Mouse (Mus musculus) left cerebral cortex, postnatal 14 days (tissue): ENCODE results near the gene Hilpda. TPM values are rescaled to one million over a fixed set of nuclear protein-coding genes. Genes with fewer than 3 reads are reported as not detected.

Experiments used
- DNase-seq, 2 experiments: peaks; one replicate each; pipeline ENCODE4 v3.0.0; 2021 to 2022; ENCODE audit warnings: low spot score in 2 of 2, mixed read lengths in 1 of 2
- intact Hi-C: fragments of 180-260 bp; cut with DNase I; formaldehyde crosslinking; loops from one replicate; pipeline ENCODE4 v1.15.1; 2025
- total RNA-seq, 2 experiments: library from RNA; stranded (reverse); gene quantifications; 2 replicates each; pipeline ENCODE4 v1.2.3; 2021

Gene Hilpda
- total RNA-seq, 2 experiments from 2014 or later: 5.7 to 6.5 TPM

DNA sequence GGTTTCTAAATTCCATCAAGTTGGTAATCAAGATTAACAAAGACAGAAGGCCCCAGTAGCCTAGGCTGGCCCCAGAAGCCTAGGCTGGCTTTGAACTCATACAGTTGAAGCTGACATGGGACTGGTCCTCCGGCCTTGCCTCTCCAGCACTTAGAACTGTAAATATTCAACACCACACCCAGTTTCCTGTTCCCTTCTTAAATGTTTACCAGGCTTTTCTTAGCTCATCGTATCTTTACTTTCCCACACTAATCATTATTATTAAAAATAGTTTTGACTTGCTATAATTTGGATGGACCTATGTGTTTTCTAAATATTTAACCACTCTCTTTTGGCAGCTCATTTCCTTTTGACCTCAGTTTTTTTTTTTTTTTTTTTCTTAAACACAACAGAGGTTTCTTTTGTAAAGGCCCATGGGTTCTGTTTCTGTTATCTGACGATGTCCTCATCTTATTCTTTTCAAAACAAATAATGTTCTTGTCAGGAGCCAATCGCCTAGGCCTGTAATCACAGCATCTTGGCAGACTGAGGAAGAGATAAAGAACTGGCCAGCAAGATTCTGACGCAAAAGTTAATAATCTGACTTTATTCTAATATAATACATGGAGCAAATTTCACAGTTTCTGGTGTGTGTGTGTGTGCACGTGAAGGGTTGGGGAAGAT lies 3.2 kb upstream of the Hilpda start:
- intact Hi-C loops: no loop called here
- no peak for DNase-seq

DNA sequence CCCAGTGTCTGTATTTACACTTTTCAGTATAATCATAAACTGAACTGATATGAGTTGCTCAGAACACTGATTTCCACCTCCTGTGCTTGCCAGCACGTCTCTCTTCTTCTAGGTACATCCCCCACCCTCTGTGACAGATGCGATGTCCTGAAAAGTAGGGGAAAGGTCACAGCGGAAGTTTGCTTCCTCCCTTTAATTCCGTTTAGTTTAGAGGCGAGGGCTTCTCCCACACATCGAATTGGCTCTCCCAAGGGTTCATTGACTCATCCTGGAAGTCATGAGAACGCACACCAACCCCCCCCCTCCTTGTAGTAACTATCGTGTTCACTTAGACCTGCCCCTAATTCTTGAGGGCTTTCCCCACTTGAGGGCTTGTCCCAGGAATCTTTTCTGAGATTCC lies 1.3 kb upstream of the Hilpda start:
- intact Hi-C loops: no loop called here

DNA sequence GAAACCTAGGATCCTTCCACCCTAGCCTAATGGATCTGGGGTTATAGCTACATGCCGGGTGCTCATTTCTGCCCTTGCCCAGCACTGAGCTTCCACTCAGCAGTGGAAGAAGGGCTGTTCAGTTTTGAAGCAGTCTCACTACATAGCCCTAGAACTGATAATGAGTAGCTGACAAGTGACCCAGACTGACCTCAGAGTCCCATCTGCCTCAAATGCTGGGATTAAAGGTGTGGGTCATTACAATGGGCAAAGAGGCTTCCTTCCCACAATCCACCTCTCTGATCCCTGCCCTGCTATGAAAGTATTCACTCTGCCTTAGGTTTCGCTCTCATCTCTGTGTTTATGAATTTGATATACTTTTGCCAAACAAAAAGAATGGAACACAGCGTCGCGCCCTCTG lies 4.5 kb downstream of the Hilpda start:
- intact Hi-C loops: loop anchor here (5.0 kb wide), 1 partner anchor 109 kb away; the partner anchor contains the start of gene Rbm28
- no peak for DNase-seq

More for the DNA sequence above, 1.3 kb upstream of the Hilpda start:
- DNase-seq: no peak

DNA sequence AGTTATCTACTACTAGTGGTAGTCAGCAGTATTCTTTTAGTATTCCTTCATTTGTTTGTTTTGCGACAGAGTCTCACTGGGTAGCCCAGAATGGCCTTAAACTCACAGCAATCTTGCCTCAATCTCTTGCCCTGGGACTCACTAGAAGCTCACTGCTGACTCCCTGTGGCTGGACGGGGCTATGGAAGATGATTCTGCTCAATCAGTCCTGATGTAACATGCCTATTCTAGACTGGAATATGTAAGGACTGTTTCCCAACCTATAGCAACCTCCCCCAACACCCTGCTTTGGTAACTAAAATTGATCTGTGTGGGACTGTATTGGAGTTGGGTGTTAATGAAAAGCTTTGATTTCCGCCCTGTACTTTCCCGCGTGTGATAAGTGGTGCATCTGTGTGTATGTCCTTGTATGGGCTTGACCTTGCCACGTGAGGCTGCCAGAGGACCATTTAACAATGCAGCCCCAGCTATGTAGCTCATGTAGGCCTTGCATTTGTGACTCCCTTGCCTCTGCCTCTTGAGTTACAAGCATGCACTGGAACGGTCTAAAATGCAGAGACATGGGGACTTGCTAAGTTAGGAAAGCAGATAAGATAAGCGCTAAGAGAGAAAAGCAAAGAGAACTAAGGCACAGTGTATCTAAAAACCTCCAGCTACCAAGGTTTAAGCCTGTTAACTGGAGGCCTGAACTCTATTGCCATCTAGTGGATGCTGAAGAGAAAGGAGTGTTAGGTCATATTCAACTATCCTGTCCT lies 6.4 kb downstream of the Hilpda start:
- intact Hi-C loops: loop anchor here (1.0 to 5.0 kb wide), 3 partner anchors 38 to 111 kb away; partner anchors contain the start of gene Rbm28
- DNase-seq: peak; percentile 50 to 64

DNA sequence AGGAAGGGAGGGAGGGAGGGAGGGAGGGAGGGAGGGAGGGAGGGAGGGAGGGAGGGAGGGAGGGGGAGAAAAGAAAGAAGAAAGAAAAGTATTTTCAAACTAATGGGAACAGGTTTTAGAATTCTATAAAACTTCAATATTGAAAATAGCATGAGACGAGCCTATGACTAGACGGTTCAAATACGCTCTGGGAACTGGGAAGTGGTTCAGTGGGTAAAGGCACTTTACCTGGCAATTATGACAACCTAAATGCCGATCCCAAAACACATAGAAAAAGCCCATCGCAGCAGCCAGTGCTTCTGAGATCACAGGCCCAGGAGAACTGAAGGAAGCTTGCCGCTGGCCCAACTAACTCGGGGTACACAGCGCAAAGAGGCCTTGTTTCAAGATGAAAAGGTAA lies 7.0 kb downstream of the Hilpda start, which contains the start of gene Fam71f2:
TSS of gene Fam71f2 (plus strand) at position 301 of the 400 bp plus-strand sequence.
- intact Hi-C loops: loop anchor here (1.0 to 5.0 kb wide), 3 partner anchors 38 to 112 kb away; partner anchors contain the start of gene Rbm28
- DNase-seq: no peak

DNA sequence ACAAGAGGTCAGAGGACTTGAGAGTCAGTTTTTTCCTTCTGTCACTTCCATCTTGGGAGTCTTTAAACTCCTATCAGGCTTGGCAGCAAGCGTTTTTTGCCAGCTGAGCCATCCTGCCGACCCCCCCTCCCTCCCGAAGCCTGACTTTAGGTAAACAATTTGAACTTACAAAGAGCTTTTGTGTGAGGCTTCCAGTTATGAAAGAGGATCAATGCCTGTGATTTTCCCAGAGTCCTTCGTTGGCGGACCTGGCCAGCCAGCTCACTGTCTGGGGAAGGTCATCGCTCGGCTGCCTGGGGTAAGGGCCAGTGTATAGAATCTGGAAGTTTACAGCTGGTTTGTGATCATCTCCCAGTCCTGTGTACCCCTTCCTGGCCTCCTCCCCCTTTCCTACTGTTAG lies 8.4 kb downstream of the Hilpda start:
- DNase-seq: no peak
- intact Hi-C loops: no loop called here

DNA sequence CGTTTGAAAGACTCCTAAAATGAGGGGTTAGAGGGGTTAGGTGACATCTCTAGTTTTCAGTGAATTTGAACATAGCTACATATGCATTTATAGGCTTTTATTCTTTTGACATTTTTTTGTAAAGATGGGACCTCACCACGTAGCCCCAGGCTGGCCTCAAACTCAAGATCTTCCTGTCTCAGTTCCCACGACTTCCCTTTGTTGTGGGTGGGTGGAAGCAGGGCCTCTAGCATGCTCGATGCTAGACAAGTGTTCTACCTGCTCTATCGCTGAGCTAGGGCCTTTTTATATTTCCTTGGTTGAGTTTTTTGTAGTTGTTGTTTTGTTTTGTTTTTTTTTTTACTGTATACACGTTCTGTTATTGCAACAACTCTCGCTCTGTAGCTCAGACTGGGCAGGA lies 14.6 kb downstream of the Hilpda start:
- intact Hi-C loops: no loop called here
- no peak for DNase-seq

DNA sequence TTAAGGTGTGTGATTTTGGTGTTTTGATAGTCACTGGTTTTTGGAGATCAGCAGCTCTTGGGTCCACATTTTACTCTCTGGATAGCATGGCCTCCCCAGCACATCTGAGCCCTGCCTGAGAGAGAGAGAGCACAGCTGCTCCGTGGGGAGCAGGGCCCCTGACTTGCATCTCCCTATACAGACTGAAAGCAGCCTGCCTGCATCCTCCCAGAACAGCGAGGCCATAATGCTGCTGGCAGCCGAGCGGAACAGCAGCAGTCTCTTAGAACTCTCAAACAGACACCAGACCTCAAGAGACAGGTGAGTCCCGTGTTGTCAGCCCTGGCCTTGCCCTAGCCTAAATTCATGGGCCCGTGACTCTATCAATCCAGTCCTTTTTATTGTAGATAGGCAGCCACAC lies 15.2 kb downstream of the Hilpda start:
- intact Hi-C loops: no loop called here
- DNase-seq: no peak

DNA sequence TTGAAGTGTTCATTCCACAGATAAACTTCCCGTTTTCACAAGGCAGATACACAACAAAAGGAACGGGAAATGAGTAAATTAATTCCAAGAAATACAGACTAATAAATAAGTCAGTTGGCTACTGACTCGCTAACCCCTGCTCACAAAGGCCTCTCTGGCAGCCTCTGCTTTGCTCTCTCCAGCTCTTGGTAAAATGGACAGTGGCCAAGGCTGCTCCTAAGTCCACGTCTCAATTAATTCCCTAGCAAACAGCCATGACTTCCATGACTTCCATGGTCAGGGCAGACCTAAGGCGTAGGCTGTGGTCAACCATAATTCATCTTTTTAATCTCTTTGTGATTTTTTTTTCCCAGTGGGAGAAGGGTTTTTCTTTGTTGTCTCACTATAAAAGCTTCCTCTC lies 15.7 kb downstream of the Hilpda start:
- DNase-seq: no peak
- intact Hi-C loops: no loop called here

DNA sequence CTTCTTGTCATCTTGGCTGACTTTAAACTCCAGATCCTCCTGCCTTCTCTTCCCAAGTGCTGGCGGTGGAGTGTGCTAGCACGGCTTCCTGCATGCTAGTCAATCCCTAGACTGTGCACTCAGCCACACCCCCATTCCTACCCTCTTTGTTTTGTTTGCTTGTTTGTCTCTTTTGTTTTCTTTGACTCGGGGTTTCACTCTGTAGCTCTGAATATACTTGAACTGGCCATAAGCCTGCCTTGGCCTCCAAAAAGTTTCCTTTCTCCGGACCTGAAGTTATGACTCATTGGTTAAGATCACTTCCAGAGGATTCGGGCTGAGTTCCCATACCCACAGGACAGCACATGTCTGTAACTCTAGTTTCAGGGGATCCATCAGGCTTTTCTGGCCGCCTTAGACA lies 16.4 kb downstream of the Hilpda start:
- intact Hi-C loops: no loop called here
- DNase-seq: no peak

DNA sequence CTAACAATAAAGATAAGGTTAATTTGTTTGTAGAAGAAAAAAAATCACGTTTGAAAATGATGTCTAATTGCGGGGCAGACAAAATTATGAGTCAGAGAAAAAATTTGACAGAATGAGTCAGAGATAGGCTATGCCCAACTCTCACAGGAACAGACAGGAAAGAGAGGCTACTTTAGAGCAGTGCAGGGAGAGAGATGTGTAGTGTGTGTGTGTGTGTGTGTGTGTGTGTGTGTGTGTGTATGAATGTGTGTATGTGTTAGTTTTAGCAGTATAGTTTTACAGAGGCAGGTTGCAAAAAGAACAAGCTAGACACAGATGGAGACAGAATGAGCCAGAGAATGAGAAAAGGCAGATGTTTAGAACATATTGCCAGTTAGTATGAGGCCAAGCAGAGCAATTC lies 26.8 kb downstream of the Hilpda start:
- peak in 1 of 2 experiments; percentile 20 for DNase-seq
- intact Hi-C loops: no loop called here

DNA sequence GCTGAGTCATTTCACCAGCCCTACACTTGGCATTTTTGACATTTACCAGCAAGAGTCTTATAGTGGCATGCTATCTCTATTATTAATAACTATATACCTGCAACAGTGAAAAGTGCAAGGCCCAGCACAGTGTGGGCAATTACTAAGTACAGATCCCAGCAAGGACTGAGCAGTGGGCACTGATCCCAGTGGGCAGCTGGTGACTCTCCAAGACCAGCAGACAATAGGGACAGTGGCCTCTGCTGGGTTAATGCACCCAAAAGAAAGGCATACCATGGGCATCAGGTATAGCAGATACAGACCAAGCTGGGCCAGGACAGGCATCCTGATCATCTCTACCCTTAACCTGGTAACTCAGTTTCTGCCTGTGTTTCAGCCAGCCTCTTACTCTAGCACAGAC lies 31.0 kb downstream of the Hilpda start:
- intact Hi-C loops: no loop called here

DNA sequence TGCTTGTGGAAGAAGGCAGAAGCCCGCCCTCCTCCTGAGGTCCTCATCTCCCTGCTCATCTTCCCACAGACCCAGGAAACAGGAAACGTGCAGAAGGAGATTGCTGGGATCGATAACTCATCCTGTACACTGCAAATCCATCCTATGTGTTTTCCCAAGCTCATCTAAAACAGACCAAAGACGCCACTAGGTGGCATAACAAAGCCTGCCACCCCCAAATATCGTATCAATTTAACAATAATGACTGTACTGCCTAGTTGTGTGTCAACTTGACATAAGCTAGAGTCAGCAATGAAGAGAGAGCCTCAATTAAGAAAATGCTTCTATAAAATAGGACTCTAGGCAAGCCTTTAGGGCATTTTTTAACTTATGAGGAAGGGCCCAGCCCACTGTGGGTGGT lies 31.4 kb downstream of the Hilpda start:
- DNase-seq: no peak
- intact Hi-C loops: no loop called here

More for the DNA sequence above, 31.0 kb downstream of the Hilpda start:
- DNase-seq: no peak

DNA sequence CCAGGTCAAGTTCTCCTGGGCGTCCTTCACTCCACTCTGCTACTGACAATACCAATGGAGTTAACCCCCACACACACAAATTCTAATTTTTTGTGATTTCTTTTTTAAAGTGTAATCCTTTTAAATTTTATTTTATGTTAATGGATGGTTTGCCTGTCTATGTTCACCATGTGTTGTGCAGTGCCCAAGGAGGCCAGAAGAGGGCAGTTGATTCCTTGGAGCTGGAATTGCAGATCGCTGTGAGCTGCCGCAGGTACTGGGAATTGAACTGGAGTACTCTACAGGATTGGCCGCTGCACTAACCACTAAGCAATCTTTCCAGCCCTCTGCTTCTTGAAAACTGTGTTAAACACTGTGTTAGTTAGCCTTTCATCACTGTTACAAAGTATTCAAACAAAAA lies 33.2 kb downstream of the Hilpda start:
- intact Hi-C loops: no loop called here
- DNase-seq: no peak

DNA sequence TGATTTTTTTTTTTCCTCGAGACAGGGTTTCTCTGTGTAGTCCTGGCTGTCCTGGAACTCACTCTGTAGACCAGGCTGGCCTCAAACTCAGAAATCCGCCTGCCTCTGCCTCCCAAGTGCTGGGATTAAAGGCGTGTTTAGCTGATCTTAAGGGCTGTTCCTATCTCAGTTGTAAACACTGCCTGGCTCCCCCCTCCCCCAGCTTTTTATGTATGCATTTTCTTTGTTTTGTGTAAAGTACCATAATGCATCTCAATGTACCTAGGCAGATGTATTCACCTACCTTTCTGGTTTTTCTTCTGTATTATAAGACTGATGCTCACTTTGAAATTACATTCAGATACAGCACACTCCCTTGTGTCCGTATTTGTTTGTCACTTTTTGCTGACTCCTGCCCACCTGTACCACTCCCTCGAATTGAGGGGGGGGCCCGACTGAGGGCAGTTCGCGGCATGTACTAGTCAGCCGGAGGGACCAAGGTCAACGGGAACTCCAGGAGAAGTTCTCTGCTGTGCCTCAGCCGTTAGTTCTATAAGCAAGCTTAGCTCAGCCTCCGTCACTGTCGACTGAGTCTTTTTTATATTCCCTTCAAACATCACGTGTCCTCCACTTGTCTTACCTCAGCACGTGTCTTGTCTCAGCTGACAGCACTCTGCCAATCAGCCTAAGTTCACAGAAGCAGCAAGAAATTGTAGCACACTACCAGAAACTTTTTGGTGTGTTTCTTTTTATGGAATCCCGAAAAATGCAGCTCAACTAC lies 36.7 kb downstream of the Hilpda start:
- DNase-seq: no peak
- intact Hi-C loops: no loop called here

DNA sequence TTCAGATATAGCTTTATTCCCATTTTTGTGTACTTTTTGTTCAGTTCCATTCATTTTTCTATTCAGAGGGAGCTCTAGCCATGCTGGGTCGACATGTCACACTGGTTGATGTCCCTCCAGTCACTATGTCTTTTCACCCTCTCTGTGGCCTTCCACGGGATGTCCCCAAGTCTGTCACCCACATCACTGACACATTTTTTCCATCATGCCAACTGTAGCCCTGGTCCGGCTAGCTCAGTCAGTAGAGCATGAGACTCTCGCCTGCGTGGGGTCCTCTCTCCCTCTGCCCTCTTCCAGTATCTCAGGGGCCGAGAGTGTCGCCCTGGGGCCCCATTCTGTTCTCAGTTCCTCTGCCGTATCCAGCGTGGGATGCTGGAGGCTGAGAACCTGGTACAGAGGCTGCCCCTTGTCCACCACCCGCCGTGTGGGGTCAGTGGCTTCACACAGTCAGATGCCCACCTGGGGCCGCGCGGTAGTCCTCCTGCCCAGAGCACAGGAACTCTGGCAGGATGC lies 41.5 kb downstream of the Hilpda start:
- intact Hi-C loops: no loop called here
- DNase-seq: no peak

DNA sequence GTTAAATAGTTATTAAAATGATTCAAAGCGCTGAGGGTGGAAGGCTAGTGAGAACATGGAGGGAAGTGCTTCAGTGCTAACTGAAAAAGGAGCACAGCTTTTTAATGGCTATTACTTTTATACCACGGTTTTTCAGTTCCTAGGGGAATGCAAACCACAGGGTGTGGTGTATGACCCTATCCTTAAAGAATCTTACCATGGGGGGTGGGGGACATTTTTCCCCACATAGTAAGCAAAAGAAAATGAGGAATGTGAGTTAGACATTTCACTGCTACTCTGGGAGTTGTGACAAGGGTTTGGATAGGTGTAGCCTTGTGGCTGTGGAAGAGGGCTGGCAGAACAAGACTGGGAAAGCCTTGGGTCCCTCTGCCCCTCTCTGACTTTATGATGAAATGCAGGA lies 45.0 kb downstream of the Hilpda start:
- intact Hi-C loops: no loop called here
- DNase-seq: no peak

DNA sequence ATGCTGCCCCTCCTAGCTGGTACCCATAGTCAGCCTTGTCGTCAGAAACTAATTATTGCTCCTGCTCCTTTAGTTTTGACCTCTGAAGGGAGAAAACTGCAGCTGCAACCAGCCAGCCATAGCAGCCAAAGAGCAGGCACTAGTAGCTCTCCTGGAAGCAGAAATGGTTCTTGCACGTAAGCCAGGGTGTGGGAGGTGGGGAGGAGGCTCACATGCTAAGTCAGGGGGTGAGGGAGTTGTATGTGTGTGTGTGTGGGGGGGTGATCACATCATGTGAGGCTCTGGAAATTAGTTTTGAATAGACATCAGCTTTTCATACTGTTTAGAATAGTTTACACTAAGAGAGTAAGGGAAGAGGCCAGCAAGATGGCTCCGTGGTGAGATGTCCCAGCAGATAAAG lies 45.7 kb downstream of the Hilpda start:
- intact Hi-C loops: no loop called here
- no peak for DNase-seq

DNA sequence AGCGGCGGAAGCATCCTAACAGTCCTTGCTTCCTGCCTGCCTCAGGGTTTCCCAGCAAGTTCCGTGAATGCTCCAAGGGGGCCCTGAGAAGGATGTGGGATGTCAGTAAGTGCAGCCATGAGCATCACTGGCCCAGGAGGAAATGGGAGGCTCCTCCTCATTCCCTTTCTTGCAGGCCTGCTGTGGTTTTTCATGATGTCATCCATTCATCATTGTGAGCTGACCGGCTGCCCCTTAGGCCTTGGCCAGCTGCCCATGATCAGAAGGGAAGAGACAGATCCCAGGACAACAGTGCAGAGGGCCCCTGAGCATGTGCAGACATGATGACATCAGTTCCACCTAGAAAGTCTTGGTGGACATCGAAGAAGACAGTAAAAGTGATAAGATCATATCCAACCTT lies 46.6 kb downstream of the Hilpda start, which contains the start of gene Fam71f1:
TSS of gene Fam71f1 (plus strand) at position 262 of the 400 bp plus-strand sequence.
- peak in 1 of 2 experiments; percentile 4 for DNase-seq
- intact Hi-C loops: no loop called here

DNA sequence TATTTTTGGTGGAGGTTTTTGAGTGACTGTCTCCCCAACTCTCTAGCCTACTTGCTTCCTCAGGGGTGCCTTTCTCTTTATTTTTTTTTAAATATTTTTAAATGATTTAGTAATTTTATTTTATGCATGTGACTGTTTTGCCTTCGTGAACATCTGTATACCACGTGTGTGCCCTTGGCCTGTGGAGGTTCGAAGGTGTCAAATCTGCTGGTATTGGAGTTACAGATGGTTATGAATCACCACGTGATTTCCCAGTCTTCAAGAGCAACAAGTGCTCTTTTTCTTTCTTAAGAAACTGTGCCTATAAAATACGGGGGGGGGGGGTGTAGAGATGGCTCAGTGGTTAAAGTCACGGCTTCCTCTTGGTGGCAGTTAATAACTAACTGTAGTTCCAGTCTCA lies 49.3 kb downstream of the Hilpda start:
- no peak for DNase-seq
- intact Hi-C loops: no loop called here
